Mouse (Mus musculus) kidney, adult 2 months (tissue): ENCODE measurements around the gene Zfp78. TPM values are rescaled to one million over a fixed set of nuclear protein-coding genes. Genes with fewer than 3 reads are reported as not detected.

Experiments used
- DNase-seq: peaks from one replicate; pipeline ENCODE4 v3.0.0; 2021
- H3K27ac ChIP-seq: fragments of 200-500 bp; 2 replicates; pipeline ENCODE4 v1.5.1; 2012; ENCODE audit warnings: low read depth, low read length, control low read depth, inconsistent platforms; ENCODE audit not compliant: insufficient read depth
- H3K27me3 ChIP-seq: fragments of 200-500 bp; replicated peaks from 2 replicates; pipeline ENCODE4 v1.6.1; 2012; ENCODE audit warnings: mild to moderate bottlenecking, moderate library complexity, low read length, inconsistent platforms; ENCODE audit not compliant: control insufficient read depth, insufficient read depth
- H3K36me3 ChIP-seq: fragments of 200-500 bp; 2 replicates; pipeline ENCODE4 v1.6.1; 2012; ENCODE audit warnings: mild to moderate bottlenecking, moderate library complexity, low read length, inconsistent platforms; ENCODE audit not compliant: control insufficient read depth, insufficient read depth
- H3K4me1 ChIP-seq: fragments of 200-500 bp; 2 replicates; pipeline ENCODE4 v1.6.1; 2011; ENCODE audit warnings: low read length; ENCODE audit not compliant: control insufficient read depth, insufficient read depth
- H3K4me3 ChIP-seq: fragments of 200-500 bp; 2 replicates; pipeline ENCODE4 v1.5.1; 2011; ENCODE audit warnings: mild to moderate bottlenecking, low read depth, low read length, control low read depth; ENCODE audit not compliant: insufficient read depth
- CTCF ChIP-seq: fragments of 200-500 bp; conservative IDR thresholded peaks from 2 replicates; pipeline ENCODE4 v1.5.1; 2011; ENCODE audit warnings: low read depth, mild to moderate bottlenecking, control low read depth, low read length, moderate library complexity, mixed read lengths; ENCODE audit not compliant: insufficient read depth, insufficient read length
- POLR2A ChIP-seq: fragments of 200-500 bp; IDR thresholded peaks from one replicate; pipeline ENCODE4 v1.6.1; 2011; ENCODE audit warnings: low read depth, low read length, control low read depth
- WGBS: fragments of 180-500 bp; shearing (Covaris S2); methylation state at CpG from one replicate; pipeline ENCODE4 v1.1.7; 2018; 5-methylcytosine and 5-hydroxymethylcytosine counted together
- polyA plus RNA-seq: library from polyadenylated mRNA; depleted of rRNA; stranded (reverse); fragments of >200 nt; gene quantifications from 2 replicates; pipeline ENCODE4 v1.2.3, GENCODE M21; 2012

Zfp78 gene
- polyA plus RNA-seq, 1 experiment: 0.45 TPM

- WGBS: 85% methylated on average over 5 of the region's 5 CpGs
- no peak overlapping the region for H3K4me3 ChIP-seq
- TF ChIP-seq CTCF: no peak
- TF ChIP-seq POLR2A: no peak
- H3K36me3 ChIP-seq: peaks cover 8% of the 10 kb centered on the region
- no peak for DNase-seq
- H3K27me3 ChIP-seq: no peaks in the 10 kb centered on the region
- no peak overlapping the region for H3K27ac ChIP-seq
- H3K4me1 ChIP-seq: no peaks in the 10 kb centered on the region
Measured at GRCm38 (mm10) chr7:6388971-6389370, 25.9 kb downstream of the Zfp78 start.

- peaks cover 8% of the 10 kb centered on the region for H3K36me3 ChIP-seq
- H3K27ac ChIP-seq: no peak overlapping the region
- DNase-seq: no peak
- no peaks in the 10 kb centered on the region for H3K27me3 ChIP-seq
- 75% methylated on average over 5 of the region's 5 CpGs for WGBS
- H3K4me1 ChIP-seq: no peaks in the 10 kb centered on the region
- TF ChIP-seq POLR2A: no peak
- no peak for TF ChIP-seq CTCF
- no peak overlapping the region for H3K4me3 ChIP-seq
Measured at GRCm38 (mm10) chr7:6389449-6389848, 26.4 kb downstream of the Zfp78 start.

DNA sequence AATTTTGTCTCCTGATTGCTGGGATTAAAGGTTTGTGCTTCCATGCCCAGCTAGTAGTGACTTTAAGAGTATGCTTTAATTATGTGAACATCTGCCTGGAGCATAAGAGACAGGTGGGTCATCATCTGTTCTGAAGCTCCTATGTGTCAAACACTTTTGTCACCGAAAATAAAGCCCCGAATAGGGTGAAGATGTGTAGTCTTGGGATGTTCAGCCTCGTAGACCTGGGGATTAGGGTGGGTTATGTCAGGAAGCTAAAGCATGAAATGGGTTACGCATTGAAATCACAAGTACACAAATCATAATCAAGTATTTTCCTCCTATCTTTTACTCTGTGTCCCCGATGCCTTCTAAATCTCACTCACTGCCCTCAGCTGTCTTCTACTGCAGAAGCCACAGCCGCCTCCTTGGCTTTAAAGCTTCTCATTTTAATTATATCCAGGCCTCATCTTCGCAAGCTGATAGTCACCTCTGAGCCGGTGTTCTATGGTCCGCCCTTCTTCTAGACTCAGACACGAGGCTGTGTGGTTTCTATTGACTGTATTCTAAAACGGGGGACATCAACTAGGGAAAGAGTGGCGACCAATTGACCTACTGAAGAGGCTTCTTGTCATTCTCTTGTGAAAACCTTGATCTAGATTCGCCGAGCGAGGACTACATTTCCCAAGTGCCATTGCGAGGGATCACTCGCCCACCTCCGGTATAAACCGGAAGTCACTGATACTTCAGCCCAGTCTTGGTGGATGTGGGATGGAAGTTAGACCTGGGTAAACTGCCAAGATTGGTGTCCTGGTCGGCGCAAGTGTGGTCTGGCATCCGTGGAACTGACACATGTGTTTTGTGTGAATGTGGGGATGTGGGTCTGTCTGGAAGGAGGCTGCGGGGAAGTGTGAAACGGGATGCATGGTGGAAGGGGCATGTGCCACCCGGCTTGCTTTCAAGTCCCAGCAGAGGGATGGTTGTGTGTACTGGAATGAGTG is 35.2 kb downstream of the Zfp78 start, which contains the start of gene Smim17:
Smim17 (plus strand) TSS at position 720 of the 980 bp plus-strand sequence.
- no peak within 1 kb of the TSS for H3K27ac ChIP-seq
- 27% methylated on average over 25 of the region's 25 CpGs for WGBS
- H3K27me3 ChIP-seq: no peaks in the 10 kb centered on the region
- peak within 1 kb of the TSS; percentile 41 for H3K4me3 ChIP-seq
- peaks cover 2% of the 10 kb centered on the region; the same call in 1 of the 2 replicates for H3K36me3 ChIP-seq
- no peak for TF ChIP-seq CTCF
- TF ChIP-seq POLR2A: no peak
- peak; percentile 37 for DNase-seq
- no peaks in the 10 kb centered on the region for H3K4me1 ChIP-seq

GRCm38 (mm10) chr7:6410043-6410442 is 47.0 kb downstream of the Zfp78 start, which contains the start of gene Gm20715:
Gene Gm20715, plus strand, starts transcription at chr7:6410277.
- Histone ChIP-seq H3K27me3 (no peaks in the 10 kb centered on the region), H3K4me3 (no peak within 1 kb of the TSS), H3K36me3 (no peaks in the 10 kb centered on the region), H3K4me1 (no peaks in the 10 kb centered on the region), H3K27ac (no peak within 1 kb of the TSS)
- TF ChIP-seq POLR2A (no peak), CTCF (peak; percentile 50; the same call in 1 of the 2 replicates)
- WGBS: under 1% methylated on average over 17 of the region's 17 CpGs
- peak; percentile 97 for DNase-seq

GRCm38 (mm10) chr7:6414626-6415441 is 51.8 kb downstream of the Zfp78 start:
- WGBS: 7% methylated on average over 22 of the region's 22 CpGs
- TF ChIP-seq POLR2A (no peak), CTCF (no peak)
- Histone ChIP-seq H3K27ac (no peak overlapping the region), H3K4me3 (no peak overlapping the region), H3K27me3 (no peaks in the 10 kb centered on the region), H3K4me1 (no peaks in the 10 kb centered on the region), H3K36me3 (no peaks in the 10 kb centered on the region)
- no peak for DNase-seq

GRCm38 (mm10) chr7:6415442-6415787 is 52.3 kb downstream of the Zfp78 start:
- Histone ChIP-seq H3K27ac (no peak overlapping the region), H3K4me3 (no peak overlapping the region), H3K4me1 (no peaks in the 10 kb centered on the region), H3K27me3 (no peaks in the 10 kb centered on the region), H3K36me3 (no peaks in the 10 kb centered on the region)
- TF ChIP-seq POLR2A: no peak
- TF ChIP-seq CTCF: no peak
- DNase-seq: no peak
- WGBS: 17% methylated on average over 8 of the region's 8 CpGs
